11 mouse cellular contexts compared by ENCODE assay signal in the genomic region with DNA sequence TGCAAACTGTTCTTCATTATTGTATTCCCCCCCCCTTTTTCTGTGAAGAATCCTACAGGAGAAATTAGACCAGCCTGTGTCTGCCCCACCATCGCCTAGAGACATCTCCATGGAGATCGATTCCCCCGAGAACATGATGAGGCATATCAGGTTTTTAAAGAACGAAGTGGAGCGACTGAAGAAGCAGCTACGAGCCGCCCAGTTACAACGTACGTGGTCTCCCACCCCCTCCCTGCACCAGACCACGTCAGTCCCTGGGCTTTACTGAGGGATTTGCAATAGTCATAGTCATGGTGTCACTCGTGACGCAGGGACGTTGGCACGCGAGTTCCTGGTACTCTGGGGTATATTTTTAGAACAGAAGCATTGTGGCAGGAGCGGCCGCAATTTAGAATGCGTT. TPM values are rescaled to one million over a fixed set of nuclear protein-coding genes. Genes with fewer than 3 reads are reported as not detected.
DNase-seq lines count a peak whose midpoint lies in the region; ATAC-seq and TF ChIP-seq lines count a peak whose summit lies in the region.
"Had no signal": no experiment of that assay in that cellular context is flagged by ENCODE, and none has a peak within 500 bp of the region (broad histone marks: within the 10 kb centered on the region; RNA-seq: fewer than 3 reads in every experiment).

No protein-coding gene starts in this region.

- DNase-seq in heart, adult 18-20 months: peak; percentile 45 to 59
- DNase-seq in heart, embryonic 10.5 days (ENCODE audit: low spot score): no peak
- DNase-seq in cerebellum, adult 2 months: no peak
- no peak for DNase-seq in ovary, adult 18-20 months (ENCODE audit: low spot score)
- DNase-seq in spleen, postnatal 4 days (ENCODE audit: low spot score in 2 of 2): no peak
- DNase-seq: cerebellum, postnatal 25 days; thymus, adult 18-20 months had no signal

- no peaks in the 10 kb centered on the region for H3K9me3 ChIP-seq in heart, embryonic 11.5 days (replicated peaks; ENCODE audit: control insufficient read depth, low read length)
- no peaks in the 10 kb centered on the region for H3K9me3 ChIP-seq in heart, embryonic 10.5 days
- H3K9me3 ChIP-seq in hindbrain, embryonic 16.5 days (ENCODE audit: control insufficient read depth, low read length): no peaks in the 10 kb centered on the region
- H3K9me3 ChIP-seq in neural tube, embryonic 14.5 days (ENCODE audit: control insufficient read depth, low read length): no peaks in the 10 kb centered on the region

- TF ChIP-seq POLR2A in cerebellum, adult 2 months (IDR thresholded peaks at IDR 0.05; ENCODE audit: borderline replicate concordance, insufficient read depth, low read length): no peak

- H3K27ac ChIP-seq in heart, embryonic 11.5 days (ENCODE audit: low read depth, low read length): no peak overlapping the region
- peak overlapping the region; percentile 47; the same call in 1 of the 2 replicates for H3K27ac ChIP-seq in heart, embryonic 10.5 days
- H3K27ac ChIP-seq in hindbrain, embryonic 16.5 days (ENCODE audit: low read depth, low read length): peak overlapping the region; percentile 24; the same call in 1 of the 2 replicates
- H3K27ac ChIP-seq in neural tube, embryonic 14.5 days (ENCODE audit: low read depth, low read length): 0 out of 2 replicates have a peak overlapping the region, but pooled peaks have one; percentile 22
- no peak overlapping the region for H3K27ac ChIP-seq in cerebellum, adult 2 months (ENCODE audit: insufficient read depth, low read length)

- TF ChIP-seq CTCF in cerebellum, adult 2 months (IDR thresholded peaks at IDR 0.05; ENCODE audit: borderline replicate concordance, insufficient read depth, low read depth, low read length): no peak

- no peak for ATAC-seq in heart, embryonic 11.5 days (replicated peaks; ENCODE audit: insufficient number of reproducible peaks, low FRiP score, low TSS enrichment)
- ATAC-seq in hindbrain, embryonic 16.5 days: peak; percentile 50; the same call in 1 of the 2 replicates
- ATAC-seq in neural tube, embryonic 14.5 days (ENCODE audit: low read depth): peak; percentile 55

- H3K4me2 ChIP-seq in heart, embryonic 11.5 days: no peak overlapping the region
- H3K4me2 ChIP-seq in hindbrain, embryonic 16.5 days (ENCODE audit: low read length): no peak overlapping the region
- no peak overlapping the region for H3K4me2 ChIP-seq in neural tube, embryonic 14.5 days (ENCODE audit: low read depth, low read length)

- H3K36me3 ChIP-seq in heart, embryonic 11.5 days (ENCODE audit: control insufficient read depth, insufficient read depth, low read length): peaks cover 13% of the 10 kb centered on the region
- peaks cover 51% of the 10 kb centered on the region for H3K36me3 ChIP-seq in heart, embryonic 10.5 days
- H3K36me3 ChIP-seq in hindbrain, embryonic 16.5 days (ENCODE audit: control insufficient read depth, insufficient read depth, low read length): peaks cover 6% of the 10 kb centered on the region
- no peaks in the 10 kb centered on the region for H3K36me3 ChIP-seq in neural tube, embryonic 14.5 days (ENCODE audit: control insufficient read depth, insufficient read depth, low read length)

- 55% methylated on average over 18 of the region's 18 CpGs for WGBS in heart, embryonic 11.5 days (ENCODE audit: insufficient replicate concordance)
- 59% methylated on average over 18 of the region's 18 CpGs for WGBS in heart, embryonic 10.5 days
- 47% methylated on average over 18 of the region's 18 CpGs for WGBS in hindbrain, embryonic 16.5 days
- WGBS in neural tube, embryonic 14.5 days: 64% methylated on average over 18 of the region's 18 CpGs
- WGBS in cerebellum, adult 2 months: 54% methylated on average over 18 of the region's 18 CpGs

- no peak overlapping the region for H3K4me3 ChIP-seq in heart, embryonic 11.5 days (ENCODE audit: low read depth, low read length)
- H3K4me3 ChIP-seq in heart, embryonic 10.5 days: no peak overlapping the region
- no peak overlapping the region for H3K4me3 ChIP-seq in hindbrain, embryonic 16.5 days (ENCODE audit: low read length)
- H3K4me3 ChIP-seq in neural tube, embryonic 14.5 days (ENCODE audit: low read depth, low read length): no peak overlapping the region
- H3K4me3 ChIP-seq in cerebellum, adult 2 months (replicated peaks; ENCODE audit: insufficient read depth, low read depth, low read length): no peak overlapping the region

- H3K9ac ChIP-seq in heart, embryonic 11.5 days (ENCODE audit: low read depth, low read length): no peak overlapping the region
- no peak overlapping the region for H3K9ac ChIP-seq in hindbrain, embryonic 16.5 days (ENCODE audit: low read depth, low read length)
- no peak overlapping the region for H3K9ac ChIP-seq in neural tube, embryonic 14.5 days (replicated peaks; ENCODE audit: low read depth, low read length)

- no peaks in the 10 kb centered on the region for H3K27me3 ChIP-seq in heart, embryonic 11.5 days (ENCODE audit: control insufficient read depth, insufficient read depth, low read length)
- H3K27me3 ChIP-seq in heart, embryonic 10.5 days (ENCODE audit: insufficient read depth, poor library complexity, severe bottlenecking): no peaks in the 10 kb centered on the region
- no peaks in the 10 kb centered on the region for H3K27me3 ChIP-seq in hindbrain, embryonic 16.5 days (replicated peaks; ENCODE audit: control insufficient read depth, insufficient read depth, low read length)
- no peaks in the 10 kb centered on the region for H3K27me3 ChIP-seq in neural tube, embryonic 14.5 days (ENCODE audit: control insufficient read depth, insufficient read depth, low read length)
- H3K27me3 ChIP-seq in cerebellum, adult 2 months (ENCODE audit: control insufficient read depth, insufficient read depth, low read length): no peaks in the 10 kb centered on the region

- H3K4me1 ChIP-seq in heart, embryonic 11.5 days (ENCODE audit: control insufficient read depth, insufficient read depth, low read length): peaks cover 45% of the 10 kb centered on the region
- H3K4me1 ChIP-seq in heart, embryonic 10.5 days: peaks cover 56% of the 10 kb centered on the region
- H3K4me1 ChIP-seq in hindbrain, embryonic 16.5 days (ENCODE audit: control insufficient read depth, insufficient read depth, low read depth, low read length): peaks cover 10% of the 10 kb centered on the region; the same call in 1 of the 2 replicates
- peaks cover 6% of the 10 kb centered on the region; the same call in 1 of the 2 replicates for H3K4me1 ChIP-seq in neural tube, embryonic 14.5 days (ENCODE audit: control insufficient read depth, insufficient read depth, low read length)
- H3K4me1 ChIP-seq in cerebellum, adult 2 months (ENCODE audit: control insufficient read depth, insufficient read depth, low read length): peaks cover 20% of the 10 kb centered on the region

RNA-seq across cellular contexts. Expression of a gene that starts 35.4 kb away (rescaled TPM):
- total RNA-seq in heart, adult 18-20 months (2021): 1 to 10 TPM; 4.0 TPM
- 0.49 and 0.77 TPM in 2 replicates for polyA plus RNA-seq in heart, embryonic 11.5 days (2014; fragmentation: Nextera tagmentation; extraction: Ambion mirVana)
- polyA plus RNA-seq in heart, embryonic 10.5 days (2016; fragmentation: Nextera tagmentation; extraction: Ambion mirVana): 0.63 and 1.2 TPM in 2 replicates
- 0.94 and 3.6 TPM in 2 replicates for polyA plus RNA-seq in hindbrain, embryonic 16.5 days (2015; fragmentation: Nextera tagmentation; extraction: Ambion mirVana)
- polyA plus RNA-seq in neural tube, embryonic 14.5 days (2014; fragmentation: Nextera tagmentation; extraction: Ambion mirVana): 0.82 and 1.3 TPM in 2 replicates
- 13.1 and 16.3 TPM in 2 replicates for polyA plus RNA-seq in cerebellum, adult 2 months (2012; rRNA removed)
- total RNA-seq: layer of hippocampus, postnatal 25 days had no signal

Comparison
In these comparisons a context has a peak if more than half of its experiments do, and no peak if none do; other contexts are left out.
1. DNase-seq: peak in heart, adult 18-20 months (2 of 2); none in heart, embryonic 10.5 days (single experiment), cerebellum, adult 2 months (0 of 2), ovary, adult 18-20 months (single experiment) and spleen, postnatal 4 days (0 of 2).
2. H3K27ac ChIP-seq: peak in heart, embryonic 10.5 days (single experiment), hindbrain, embryonic 16.5 days (single experiment) and neural tube, embryonic 14.5 days (single experiment); none in heart, embryonic 11.5 days (single experiment) and cerebellum, adult 2 months (single experiment).